Mouse (Mus musculus) intestine, embryonic 16.5 days (tissue): Measurements from ENCODE around the gene Kat8. TPM values are rescaled to one million over a fixed set of nuclear protein-coding genes. Genes with fewer than 3 reads are reported as not detected.
"Not testable (repeated sequence)": the region's sequence is repeated elsewhere in the genome, so short reads cannot be mapped to it uniquely, and the experiment has no call there.

Experiments
- ATAC-seq: fragments of 200-750 bp; cut with Nextera tagmentation; 2 replicates; pipeline ENCODE4 v1.8.0; 2017; ENCODE audit warnings: moderate TSS enrichment, moderate library complexity
- H3K27ac ChIP-seq: fragments of 300-500 bp; sonication (generic); 2 replicates; pipeline ENCODE4 v1.5.1; 2014; ENCODE audit warnings: mild to moderate bottlenecking, low read length
- H3K27me3 ChIP-seq: fragments of 300-500 bp; sonication (generic); replicated peaks from 2 replicates; pipeline ENCODE4 v1.6.1; 2014; ENCODE audit warnings: low read length, control low read depth, mixed read lengths; ENCODE audit not compliant: control insufficient read depth, insufficient read depth
- H3K36me3 ChIP-seq: fragments of 300-500 bp; sonication (generic); 2 replicates; pipeline ENCODE4 v1.6.1; 2014; ENCODE audit warnings: low read length, control low read depth; ENCODE audit not compliant: control insufficient read depth, insufficient read depth
- H3K4me1 ChIP-seq: fragments of 300-500 bp; sonication (generic); 2 replicates; pipeline ENCODE4 v1.6.1; 2014; ENCODE audit warnings: low read length, control low read depth, mixed read lengths; ENCODE audit not compliant: control insufficient read depth, insufficient read depth
- H3K4me2 ChIP-seq: fragments of 300-500 bp; sonication (generic); 2 replicates; pipeline ENCODE4 v1.6.1; 2014; ENCODE audit warnings: low read depth, low read length, control low read depth
- H3K4me3 ChIP-seq: fragments of 300-500 bp; sonication (generic); 2 replicates; pipeline ENCODE4 v1.5.1; 2014; ENCODE audit warnings: mild to moderate bottlenecking, low read length
- H3K9ac ChIP-seq: fragments of 300-500 bp; sonication (generic); 2 replicates; pipeline ENCODE4 v1.6.1; 2014; ENCODE audit warnings: low read depth, low read length
- H3K9me3 ChIP-seq: fragments of 300-500 bp; sonication (generic); 2 replicates; pipeline ENCODE4 v1.6.1; 2016; ENCODE audit warnings: low read length, control low read depth; ENCODE audit not compliant: control insufficient read depth
- WGBS: fragments of 180-500 bp; shearing (Covaris S2); extraction: QIAGEN DNeasy Blood & Tissue Kit; methylation state at CpG from one replicate; pipeline ENCODE4 v1.1.7; 2014; 5-methylcytosine and 5-hydroxymethylcytosine counted together
- polyA plus RNA-seq: library from polyadenylated mRNA; unstranded; fragments of >200 nt; fragmentation: Nextera tagmentation; extraction: Ambion mirVana; gene quantifications from 2 replicates; pipeline ENCODE4 v1.2.1, GENCODE M21; 2015

Kat8 gene
- polyA plus RNA-seq, 1 experiment from 2014 or later: 29.2 TPM

DNA sequence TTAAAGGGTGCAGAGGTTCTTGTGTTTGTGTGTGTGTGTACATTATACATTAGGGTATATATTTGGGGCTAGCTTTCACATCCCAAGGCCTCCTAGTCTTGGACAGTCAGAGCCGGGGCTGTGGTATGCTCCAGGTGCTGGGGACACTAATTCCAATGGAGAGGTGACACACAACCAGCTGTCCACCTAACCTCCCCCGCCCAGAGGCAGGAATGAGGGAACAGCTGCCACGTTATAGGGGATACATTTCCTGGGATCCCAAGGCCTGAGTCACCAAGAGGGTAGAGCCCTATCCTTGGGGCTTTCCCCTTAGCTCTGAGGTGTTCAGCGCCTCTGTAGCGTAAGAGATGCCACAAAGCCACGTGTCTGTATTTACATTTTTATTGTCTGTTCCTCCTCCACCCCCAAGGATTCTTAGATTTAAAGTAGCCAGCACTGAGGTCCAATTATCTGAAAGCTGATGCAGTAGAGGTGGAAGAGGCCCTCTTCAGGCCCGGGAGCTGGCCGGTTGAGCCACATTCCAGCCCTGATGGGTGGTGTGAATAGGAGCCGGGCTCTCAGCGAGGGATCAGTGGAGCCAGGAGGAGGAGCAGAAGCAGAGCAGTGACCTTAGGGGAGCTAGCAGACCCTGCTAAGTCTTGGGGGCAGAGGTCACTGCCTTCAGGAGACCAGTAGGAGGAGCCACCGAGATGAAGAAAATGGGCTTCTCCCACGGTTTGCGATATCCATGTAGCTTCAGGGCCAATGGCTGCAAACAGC is 20.1 kb downstream of the Kat8 start:
- no peaks in the 10 kb centered on the region for H3K36me3 ChIP-seq
- no peak for ATAC-seq
- no peak overlapping the region for H3K4me3 ChIP-seq
- H3K4me1 ChIP-seq: peaks cover 48% of the 10 kb centered on the region
- whole genome bisulfite sequencing: 20% methylated on average over 13 of the region's 13 CpGs
- peak overlapping the region; percentile 28 for H3K4me2 ChIP-seq
- no peaks in the 10 kb centered on the region for H3K27me3 ChIP-seq
- H3K27ac ChIP-seq: peak overlapping the region; percentile 80
- no peaks in the 10 kb centered on the region for H3K9me3 ChIP-seq
- H3K9ac ChIP-seq: peak overlapping the region; percentile 57; the same call in 1 of the 2 replicates

- H3K9ac ChIP-seq: peak overlapping the region; percentile 62
- H3K4me1 ChIP-seq: peaks cover 48% of the 10 kb centered on the region
- H3K27ac ChIP-seq: no peak overlapping the region
Observed at GRCm38 (mm10) chr7:127934075-127934474, 21.8 kb downstream of the Kat8 start.

GRCm38 (mm10) chr7:127935028-127935722 is 22.9 kb downstream of the Kat8 start:
- Histone ChIP-seq H3K9me3 (no peaks in the 10 kb centered on the region), H3K9ac (peak overlapping the region; percentile 89), H3K36me3 (no peaks in the 10 kb centered on the region), H3K4me1 (peaks cover 47% of the 10 kb centered on the region), H3K4me2 (peak overlapping the region; percentile 96), H3K27me3 (no peaks in the 10 kb centered on the region), H3K27ac (peak overlapping the region; percentile 69), H3K4me3 (peak overlapping the region; percentile 79)
- WGBS: 6% methylated on average over 32 of the region's 32 CpGs
- peak; percentile 93 for ATAC-seq

More at GRCm38 (mm10) chr7:127934075-127934474, 21.8 kb downstream of the Kat8 start:
- WGBS: 80% methylated on average over 5 of the region's 5 CpGs
- Histone ChIP-seq H3K4me3 (no peak overlapping the region), H3K9me3 (no peaks in the 10 kb centered on the region), H3K4me2 (no peak overlapping the region), H3K27me3 (no peaks in the 10 kb centered on the region), H3K36me3 (no peaks in the 10 kb centered on the region)
- no peak for ATAC-seq

DNA sequence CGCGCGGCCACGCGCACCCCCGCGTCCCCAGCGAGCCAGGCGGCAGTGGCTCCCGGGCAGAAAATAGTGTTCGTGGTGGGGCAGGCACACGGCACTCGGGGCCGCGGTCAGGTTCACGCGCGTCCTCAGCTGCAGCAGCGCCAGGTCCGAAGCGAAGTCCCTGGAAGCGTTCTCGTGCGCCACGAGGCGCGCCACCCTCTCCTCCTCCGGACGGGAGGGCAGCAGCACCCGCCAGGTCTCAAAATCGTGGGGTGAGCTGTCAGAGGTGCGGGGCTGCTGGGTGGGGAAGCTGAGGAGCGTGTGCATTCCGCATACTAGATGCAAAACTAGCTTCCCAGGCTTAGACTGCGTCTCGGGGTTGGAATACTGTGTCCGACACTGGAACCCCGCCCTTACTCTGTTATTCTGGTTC is 23.4 kb downstream of the Kat8 start:
- no peaks in the 10 kb centered on the region for H3K27me3 ChIP-seq
- peaks cover 42% of the 10 kb centered on the region for H3K4me1 ChIP-seq
- H3K27ac ChIP-seq: peak overlapping the region; percentile 69
- WGBS: under 1% methylated on average over 38 of the region's 38 CpGs
- H3K4me2 ChIP-seq: peak overlapping the region; percentile 96
- no peaks in the 10 kb centered on the region for H3K36me3 ChIP-seq
- peak overlapping the region; percentile 79 for H3K4me3 ChIP-seq
- peak overlapping the region; percentile 89 for H3K9ac ChIP-seq
- ATAC-seq: peak; percentile 49
- H3K9me3 ChIP-seq: no peaks in the 10 kb centered on the region

- WGBS: 51% methylated on average over 18 of the region's 18 CpGs
- H3K9me3 ChIP-seq: no peaks in the 10 kb centered on the region
- H3K4me1 ChIP-seq: peaks cover 39% of the 10 kb centered on the region
- H3K4me2 ChIP-seq: peak overlapping the region; percentile 96
- H3K9ac ChIP-seq: peak overlapping the region; percentile 89
- H3K4me3 ChIP-seq: peak overlapping the region; percentile 79
- no peaks in the 10 kb centered on the region for H3K27me3 ChIP-seq
- no peaks in the 10 kb centered on the region for H3K36me3 ChIP-seq
- ATAC-seq: no peak
- H3K27ac ChIP-seq: peak overlapping the region; percentile 69; the same call in 1 of the 2 replicates
Observed at GRCm38 (mm10) chr7:127936216-127936884, 24.0 kb downstream of the Kat8 start.

DNA sequence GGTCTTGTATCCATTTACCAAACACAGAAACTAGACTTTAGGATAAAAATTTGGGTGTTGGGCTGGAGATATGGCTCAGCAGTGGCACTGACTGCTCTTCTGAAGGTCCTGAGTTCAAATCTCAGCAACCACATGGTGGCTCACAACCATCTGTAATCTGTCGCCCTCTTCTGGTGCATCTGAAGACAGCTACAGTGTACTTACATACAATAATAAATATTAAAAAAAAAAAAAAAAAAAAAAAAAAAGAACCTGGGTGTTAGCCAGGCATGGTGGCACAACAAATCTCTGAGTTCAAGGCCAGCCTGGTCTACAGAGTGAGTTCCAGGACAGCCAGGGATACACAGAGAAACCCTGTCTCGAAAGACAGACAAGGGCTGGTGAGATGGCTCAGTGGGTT is 29.8 kb downstream of the Kat8 start:
- H3K27ac ChIP-seq, H3K4me3 ChIP-seq, ATAC-seq, H3K9ac ChIP-seq, H3K4me1 ChIP-seq, H3K9me3 ChIP-seq, H3K4me2 ChIP-seq, H3K36me3 ChIP-seq: not testable (repeated sequence)
- peaks cover 13% of the 10 kb centered on the region for H3K27me3 ChIP-seq
- WGBS: 53% methylated on average over 2 of the region's 2 CpGs

GRCm38 (mm10) chr7:127944614-127945013 is 32.3 kb downstream of the Kat8 start:
- Histone ChIP-seq H3K36me3 (no peaks in the 10 kb centered on the region), H3K9me3 (no peaks in the 10 kb centered on the region), H3K27ac (no peak overlapping the region), H3K4me1 (peaks cover 11% of the 10 kb centered on the region; the same call in 1 of the 2 replicates), H3K27me3 (peaks cover 13% of the 10 kb centered on the region), H3K9ac (peak overlapping the region; percentile 22), H3K4me3 (peak overlapping the region; percentile 9; the same call in 1 of the 2 replicates), H3K4me2 (peak overlapping the region; percentile 26)
- ATAC-seq: peak; percentile 54; the same call in 1 of the 2 replicates
- 7% methylated on average over 23 of the region's 23 CpGs for WGBS

GRCm38 (mm10) chr7:127946470-127947023 is 34.2 kb downstream of the Kat8 start, which contains the start of gene Prss36:
Gene Prss36 (minus strand): TSS chr7:127946725.
- no peak within 1 kb of the TSS for H3K27ac ChIP-seq

More at GRCm38 (mm10) chr7:127946470-127947023, 34.2 kb downstream of the Kat8 start, which contains the start of gene Prss36:
- ATAC-seq: peak; percentile 83
- H3K27me3 ChIP-seq: peaks cover 13% of the 10 kb centered on the region
- no peaks in the 10 kb centered on the region for H3K36me3 ChIP-seq
- H3K4me1 ChIP-seq: peaks cover 11% of the 10 kb centered on the region; the same call in 1 of the 2 replicates
- no peak within 1 kb of the TSS for H3K4me3 ChIP-seq
- 64% methylated on average over 6 of the region's 6 CpGs for WGBS
- no peak within 1 kb of the TSS for H3K9ac ChIP-seq
- H3K9me3 ChIP-seq: no peaks in the 10 kb centered on the region
- no peak within 1 kb of the TSS for H3K4me2 ChIP-seq
